Mouse (Mus musculus): ENCODE data around the gene Prpf6.

DNA sequence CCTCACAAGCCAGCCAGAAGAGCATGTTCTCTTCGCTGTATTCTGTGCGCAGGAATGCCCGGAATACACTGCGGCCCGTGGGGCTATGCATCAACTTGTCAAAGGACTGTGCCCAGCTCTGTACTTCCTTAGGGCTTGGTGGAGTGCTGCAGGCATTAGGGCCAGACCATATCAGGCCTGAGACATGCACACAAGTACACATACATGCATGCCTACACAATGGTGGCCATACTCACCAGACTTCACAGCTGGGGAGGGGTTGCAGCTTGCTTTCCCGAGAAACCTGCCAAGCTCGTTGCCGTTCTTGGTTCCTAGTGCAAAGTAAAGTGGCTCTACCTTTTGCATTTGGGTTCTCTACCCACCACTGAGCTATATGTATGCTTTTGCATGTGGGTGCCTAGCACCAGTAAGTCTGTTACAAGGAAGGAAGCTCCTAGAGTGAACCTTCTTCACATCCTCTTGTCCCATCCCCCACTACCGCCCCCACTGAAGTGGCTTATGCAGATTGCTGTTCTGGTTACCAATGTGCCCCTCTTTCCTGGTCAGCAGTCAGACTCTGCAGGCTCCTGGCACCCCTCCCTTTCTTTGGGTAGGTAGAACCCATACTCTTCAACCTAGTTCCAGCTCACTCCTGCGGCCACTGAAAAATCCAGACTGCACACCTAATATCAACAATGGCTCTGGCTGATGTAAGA, 97.9 kb downstream of the Prpf6 start:
- TF ChIP-seq CTCF (IDR thresholded peaks at IDR 0.05; ENCODE audit: control insufficient read depth, insufficient read depth, insufficient read length) (no peak), FOSL1 (IDR thresholded peaks at IDR 0.05; ENCODE audit: insufficient read depth, low read length, poor library complexity, severe bottlenecking) (no peak)
